Mouse (Mus musculus) testis, adult 2 months (tissue): ENCODE results near the gene E2f4.

Experiments used
- CTCF ChIP-seq: fragments of 200-500 bp; IDR thresholded peaks from 2 replicates; pipeline ENCODE4 v1.5.1; 2012; ENCODE audit warnings: low read depth, mild to moderate bottlenecking, inconsistent platforms, low read length, moderate library complexity; ENCODE audit not compliant: control insufficient read depth, insufficient read depth, insufficient replicate concordance
- POLR2A ChIP-seq: fragments of 200-500 bp; IDR thresholded peaks from 2 replicates; pipeline ENCODE4 v1.6.1; 2012; ENCODE audit warnings: low read depth, mild to moderate bottlenecking, inconsistent platforms, low read length, moderate library complexity; ENCODE audit not compliant: control insufficient read depth

- TF ChIP-seq CTCF, result no peak
- TF ChIP-seq POLR2A, result no peak
Measured at GRCm38 (mm10) chr8:105253766-105254151, 43.7 kb upstream of the E2f4 start.
